ENCODE assay signal across 12 mouse cellular contexts in the genomic region with DNA sequence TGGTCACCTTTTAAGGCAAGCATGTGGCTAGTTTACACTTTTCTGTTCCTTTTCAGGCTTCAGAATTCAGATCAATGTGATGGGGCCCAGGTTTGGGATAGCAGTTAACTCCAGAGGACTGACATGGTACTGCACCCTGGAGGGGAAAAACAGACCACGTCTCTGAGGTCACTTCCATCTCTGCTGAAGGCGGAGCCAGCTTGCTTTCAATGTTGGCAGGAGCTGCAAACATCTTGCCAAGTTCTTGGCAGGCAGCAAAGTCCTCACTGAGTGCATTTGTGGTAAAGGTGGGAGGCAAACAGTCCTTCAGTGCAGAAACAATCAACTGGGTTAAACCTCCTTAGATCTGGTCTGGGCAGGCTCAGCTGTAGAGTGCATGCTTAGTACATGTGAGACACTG. TPM values are rescaled to one million over a fixed set of nuclear protein-coding genes. Genes with fewer than 3 reads are reported as not detected.
DNase-seq lines count a peak whose midpoint lies in the region; ATAC-seq and TF ChIP-seq lines count a peak whose summit lies in the region.
"Had no signal": no experiment of that assay in that cellular context is flagged by ENCODE, and none has a peak within 500 bp of the region (broad histone marks: within the 10 kb centered on the region; RNA-seq: fewer than 3 reads in every experiment).

No protein-coding gene starts in this region.

- ATAC-seq in heart, embryonic 16.5 days (replicated peaks; ENCODE audit: extremely low read depth, insufficient read depth, low FRiP score), result no peak
- ATAC-seq in stomach, postnatal 0 days (ENCODE audit: low FRiP score, low TSS enrichment), result 0 out of 2 replicates have a peak, but pooled peaks have one; percentile 49
- ATAC-seq: Patski had no signal

- 0 out of 2 replicates have a peak, but pooled peaks have one; percentile 17 for TF ChIP-seq POLR2A in heart, adult 2 months (IDR thresholded peaks at IDR 0.05; ENCODE audit: insufficient read depth, low read depth, low read length)

- H3K27ac ChIP-seq in heart, adult 2 months, result peak overlapping the region; percentile 89
- H3K27ac ChIP-seq in heart, embryonic 10.5 days, result no peak overlapping the region
- H3K27ac ChIP-seq in heart, embryonic 16.5 days (ENCODE audit: low read length), result peak overlapping the region; percentile 84
- H3K27ac ChIP-seq in stomach, postnatal 0 days (replicated peaks), result no peak overlapping the region
- H3K27ac ChIP-seq: embryonic facial prominence, embryonic 15.5 days; neural tube, embryonic 15.5 days had no signal

- no peaks in the 10 kb centered on the region for H3K36me3 ChIP-seq in heart, adult 2 months (ENCODE audit: control insufficient read depth, insufficient read depth, low read length)
- H3K36me3 ChIP-seq in heart, embryonic 10.5 days, result peaks cover 76% of the 10 kb centered on the region
- H3K36me3 ChIP-seq in heart, embryonic 16.5 days (ENCODE audit: control insufficient read depth, insufficient read depth), result peaks cover 33% of the 10 kb centered on the region
- H3K36me3 ChIP-seq in stomach, postnatal 0 days (ENCODE audit: control insufficient read depth, insufficient read depth, low read length), result peaks cover 25% of the 10 kb centered on the region

- H3K79me2 ChIP-seq in heart, adult 2 months (replicated peaks; ENCODE audit: control insufficient read depth, insufficient read depth, low read length), result no peaks in the 10 kb centered on the region; the same call in 1 of the 2 replicates

- TF ChIP-seq EP300 in heart, adult 2 months (IDR thresholded peaks at IDR 0.05; ENCODE audit: insufficient read depth, low read depth, low read length), result peak; percentile 75
- no peak for TF ChIP-seq EP300 in stomach, postnatal 0 days (optimal IDR thresholded peaks at IDR 0.05)

- no peaks in the 10 kb centered on the region for H3K27me3 ChIP-seq in heart, adult 2 months (ENCODE audit: control insufficient read depth, insufficient read depth, low read length)
- no peaks in the 10 kb centered on the region for H3K27me3 ChIP-seq in heart, embryonic 10.5 days (ENCODE audit: insufficient read depth, poor library complexity, severe bottlenecking)
- H3K27me3 ChIP-seq in heart, embryonic 16.5 days (ENCODE audit: control insufficient read depth, insufficient read depth, low read length), result no peaks in the 10 kb centered on the region
- H3K27me3 ChIP-seq in stomach, postnatal 0 days (ENCODE audit: control insufficient read depth, insufficient read depth, low read length), result no peaks in the 10 kb centered on the region
- H3K27me3 ChIP-seq: embryonic facial prominence, embryonic 15.5 days; neural tube, embryonic 15.5 days; Patski had no signal

- no peak overlapping the region for H3K4me2 ChIP-seq in heart, embryonic 16.5 days (ENCODE audit: low read depth, low read length)
- H3K4me2 ChIP-seq in stomach, postnatal 0 days (replicated peaks; ENCODE audit: low read depth), result no peak overlapping the region
- H3K4me2 ChIP-seq: embryonic facial prominence, embryonic 15.5 days; neural tube, embryonic 15.5 days had no signal

- no peaks in the 10 kb centered on the region for H3K9me3 ChIP-seq in heart, embryonic 10.5 days
- H3K9me3 ChIP-seq in heart, embryonic 16.5 days (replicated peaks; ENCODE audit: control insufficient read depth, low read length), result no peaks in the 10 kb centered on the region
- H3K9me3 ChIP-seq in stomach, postnatal 0 days (ENCODE audit: control insufficient read depth, low read length), result no peaks in the 10 kb centered on the region
- H3K9me3 ChIP-seq: embryonic facial prominence, embryonic 15.5 days; neural tube, embryonic 15.5 days had no signal

- peaks cover 9% of the 10 kb centered on the region for H3K4me1 ChIP-seq in heart, adult 2 months (ENCODE audit: control insufficient read depth, insufficient read depth, low read length)
- H3K4me1 ChIP-seq in heart, embryonic 10.5 days, result peaks cover 4% of the 10 kb centered on the region; the same call in 1 of the 2 replicates
- peaks cover 11% of the 10 kb centered on the region for H3K4me1 ChIP-seq in heart, embryonic 16.5 days (ENCODE audit: control insufficient read depth, insufficient read depth, low read length)
- no peaks in the 10 kb centered on the region for H3K4me1 ChIP-seq in stomach, postnatal 0 days (replicated peaks; ENCODE audit: control insufficient read depth, insufficient read depth)
- H3K4me1 ChIP-seq: embryonic facial prominence, embryonic 15.5 days had no signal

- intact Hi-C loops in heart, adult 2 months (cut with DNase I), result no loop called here
- intact Hi-C loops in left cerebral cortex, postnatal 4 days (cut with DNase I), result no loop called here

- H3K9ac ChIP-seq in heart, adult 2 months (ENCODE audit: low read depth, low read length), result no peak overlapping the region
- H3K9ac ChIP-seq in heart, embryonic 16.5 days (ENCODE audit: low read length), result no peak overlapping the region
- H3K9ac ChIP-seq in stomach, postnatal 0 days (ENCODE audit: low read length), result no peak overlapping the region
- H3K9ac ChIP-seq: embryonic facial prominence, embryonic 15.5 days; neural tube, embryonic 15.5 days had no signal

- peak; percentile 69 for TF ChIP-seq CTCF in heart, adult 2 months (IDR thresholded peaks at IDR 0.05)
- TF ChIP-seq CTCF in stomach, postnatal 0 days (IDR thresholded peaks at IDR 0.05; ENCODE audit: low read depth), result peak; percentile 34; the same call in 1 of the 2 replicates

- DNase-seq in heart, adult 2 months, result peak; percentile 44 to 71
- DNase-seq in heart, embryonic 10.5 days (ENCODE audit: low spot score), result no peak
- peak; percentile 33 for DNase-seq in thymus, postnatal 4 days
- DNase-seq in thymus, postnatal 36 days, result no peak
- DNase-seq in stomach, postnatal 0 days (ENCODE audit: low spot score), result no peak
- no peak for DNase-seq in left cerebral cortex, postnatal 4 days
- DNase-seq in cerebellum, postnatal 4 days (ENCODE audit: low spot score in 2 of 2), result no peak
- DNase-seq: spleen, adult 18-20 months had no signal

- H3K4me3 ChIP-seq in heart, adult 2 months, result no peak overlapping the region
- no peak overlapping the region for H3K4me3 ChIP-seq in heart, embryonic 10.5 days
- H3K4me3 ChIP-seq in heart, embryonic 16.5 days (ENCODE audit: low read length), result no peak overlapping the region
- H3K4me3 ChIP-seq in stomach, postnatal 0 days (ENCODE audit: low read depth, low read length), result no peak overlapping the region
- H3K4me3 ChIP-seq: embryonic facial prominence, embryonic 15.5 days; neural tube, embryonic 15.5 days had no signal

- 37% methylated on average over 2 of the region's 2 CpGs for WGBS in heart, adult 2 months
- WGBS in heart, embryonic 10.5 days, result 78% methylated on average over 2 of the region's 2 CpGs
- 64% methylated on average over 2 of the region's 2 CpGs for WGBS in heart, embryonic 16.5 days
- 66% methylated on average over 2 of the region's 2 CpGs for WGBS in stomach, postnatal 0 days

RNA-seq across cellular contexts. Expression of a gene that starts 7.5 kb away (rescaled TPM):
- 100 to 1,000 TPM; 125 to 140 TPM for total RNA-seq in heart, adult 2 months (2021)
- 105 and 181 TPM in 2 replicates for polyA plus RNA-seq in heart, adult 2 months (2012; rRNA removed)
- polyA plus RNA-seq in heart, embryonic 10.5 days (2016; fragmentation: Nextera tagmentation; extraction: Ambion mirVana), result 65.5 and 81.7 TPM in 2 replicates
- polyA plus RNA-seq in heart, embryonic 16.5 days (2015; fragmentation: Nextera tagmentation; extraction: Ambion mirVana), result 62.8 and 73.4 TPM in 2 replicates
- 62.1 and 65.2 TPM in 2 replicates for polyA plus RNA-seq in stomach, postnatal 0 days (2015; fragmentation: Nextera tagmentation; extraction: Ambion mirVana)
- total RNA-seq in left cerebral cortex, postnatal 4 days (2021), result 10 to 100 TPM; 96.7 to 99.4 TPM

Comparison
In these comparisons a context has a peak if more than half of its experiments do, and no peak if none do; other contexts are left out.
1. DNase-seq: peak in heart, adult 2 months (2 of 2) and thymus, postnatal 4 days (single experiment); none in heart, embryonic 10.5 days (single experiment), thymus, postnatal 36 days (0 of 2), stomach, postnatal 0 days (single experiment), left cerebral cortex, postnatal 4 days (single experiment) and cerebellum, postnatal 4 days (0 of 2).
2. H3K27ac ChIP-seq: peak in heart, adult 2 months (single experiment) and heart, embryonic 16.5 days (single experiment); none in heart, embryonic 10.5 days (single experiment) and stomach, postnatal 0 days (single experiment).